Mouse (Mus musculus) ZHBTc4 (cell line): ENCODE measurements around the gene Csrp3.
A peak's percentile ranks its signal among the peaks of the same experiment; 100 is the strongest.

Experiments
- DNase-seq: peaks from one replicate; pipeline ENCODE4 v3.0.0-alpha.2; 2011; ENCODE audit warnings: low read depth, low spot score

The Csrp3 gene

GRCm38 (mm10) chr7:48829177-48829910 lies 18.5 kb downstream of the Csrp3 start:
- DNase-seq = no peak

- no peak for DNase-seq
Observed at GRCm38 (mm10) chr7:48825170-48825569, 22.7 kb downstream of the Csrp3 start.

- no peak for DNase-seq
Observed at GRCm38 (mm10) chr7:48824671-48825070, 23.2 kb downstream of the Csrp3 start.

- no peak for DNase-seq
Observed at GRCm38 (mm10) chr7:48823621-48824020, 24.2 kb downstream of the Csrp3 start.

GRCm38 (mm10) chr7:48821654-48822053 lies 26.2 kb downstream of the Csrp3 start:
- peak; percentile 11 for DNase-seq

- DNase-seq = no peak
Observed at GRCm38 (mm10) chr7:48813594-48813993, 34.2 kb downstream of the Csrp3 start.

GRCm38 (mm10) chr7:48812358-48812757 lies 35.5 kb downstream of the Csrp3 start:
- no peak for DNase-seq

- DNase-seq = no peak
Observed at GRCm38 (mm10) chr7:48810652-48811051, 37.2 kb downstream of the Csrp3 start.

- peak; percentile 64 for DNase-seq
Observed at GRCm38 (mm10) chr7:48806587-48806986, 41.2 kb downstream of the Csrp3 start.

- DNase-seq = no peak
Observed at GRCm38 (mm10) chr7:48803381-48803780, 44.5 kb downstream of the Csrp3 start.

GRCm38 (mm10) chr7:48795130-48795529 lies 52.7 kb downstream of the Csrp3 start:
- DNase-seq = no peak

GRCm38 (mm10) chr7:48791412-48791811 lies 56.4 kb downstream of the Csrp3 start:
- DNase-seq = peak; percentile 3

GRCm38 (mm10) chr7:48790117-48790516 lies 57.7 kb downstream of the Csrp3 start:
- DNase-seq = no peak

GRCm38 (mm10) chr7:48788851-48789572 lies 58.8 kb downstream of the Csrp3 start, which contains the start of gene Zdhhc13:
Zdhhc13 (plus strand) TSS chr7:48789003.
- DNase-seq = peak; percentile 97

GRCm38 (mm10) chr7:48788348-48788747 lies 59.5 kb downstream of the Csrp3 start:
- DNase-seq = no peak

- DNase-seq = no peak
Observed at GRCm38 (mm10) chr7:48784773-48785523, 62.9 kb downstream of the Csrp3 start.

GRCm38 (mm10) chr7:48782432-48782831 lies 65.4 kb downstream of the Csrp3 start:
- DNase-seq = no peak
